Mouse (Mus musculus): ENCODE data around the gene Txnrd2. TPM values are rescaled to one million over a fixed set of nuclear protein-coding genes. Genes with fewer than 3 reads are reported as not detected.

Gene Txnrd2
- polyA plus RNA-seq, 1 experiment = not detected

GRCm38 (mm10) chr16:18523563-18524245, 97.5 kb downstream of the Txnrd2 start:
- no peak overlapping the region for H3K27ac ChIP-seq (ENCODE audit: insufficient read depth, low read depth, low read length)
- WGBS = 73% methylated on average over 8 of the region's 8 CpGs
- no peak overlapping the region for H3K4me3 ChIP-seq (ENCODE audit: insufficient read depth, low read depth, low read length)
- no peaks in the 10 kb centered on the region for H3K4me1 ChIP-seq (ENCODE audit: control insufficient read depth, insufficient read depth, low read length)
- no peak for TF ChIP-seq POLR2A (IDR thresholded peaks at IDR 0.05; ENCODE audit: insufficient read depth, low read depth, low read length)
- no peak for TF ChIP-seq CTCF (IDR thresholded peaks at IDR 0.05; ENCODE audit: insufficient read depth, low read depth, low read length)

- Histone ChIP-seq H3K4me3 (ENCODE audit: insufficient read depth, low read depth, low read length) (no peak overlapping the region), H3K4me1 (ENCODE audit: control insufficient read depth, insufficient read depth, low read length) (no peaks in the 10 kb centered on the region), H3K27ac (ENCODE audit: insufficient read depth, low read depth, low read length) (no peak overlapping the region)
- WGBS = 80% methylated on average over 5 of the region's 5 CpGs
- no peak for TF ChIP-seq POLR2A (IDR thresholded peaks at IDR 0.05; ENCODE audit: insufficient read depth, low read depth, low read length)
- no peak for TF ChIP-seq CTCF (IDR thresholded peaks at IDR 0.05; ENCODE audit: insufficient read depth, low read depth, low read length)
Measured at GRCm38 (mm10) chr16:18528656-18529055, 102.5 kb downstream of the Txnrd2 start.

Other genes starting within 250 kb of the Txnrd2 start
- gene Ccdc188, start 208.5 kb upstream of the Txnrd2 start, polyA plus RNA-seq (2012; ENCODE audit: insufficient read depth, insufficient read length, low replicate concordance, missing spikeins) = not detected in 2 replicates
- gene Zdhhc8, start 191.2 kb upstream of the Txnrd2 start, polyA plus RNA-seq (2012; ENCODE audit: insufficient read depth, insufficient read length, low replicate concordance, missing spikeins) = not detected in 2 replicates
- gene Trmt2a, start 177.7 kb upstream of the Txnrd2 start, polyA plus RNA-seq (2012; ENCODE audit: insufficient read depth, insufficient read length, low replicate concordance, missing spikeins) = not detected in 2 replicates
- not detected in 2 replicates for gene Ranbp1, start 177.7 kb upstream of the Txnrd2 start, polyA plus RNA-seq (2012; ENCODE audit: insufficient read depth, insufficient read length, low replicate concordance, missing spikeins)
- not detected in 2 replicates for gene Gm49776, start 168.1 kb upstream of the Txnrd2 start, polyA plus RNA-seq (2012; ENCODE audit: insufficient read depth, insufficient read length, low replicate concordance, missing spikeins)
- not detected in 2 replicates for gene Dgcr8, start 137.1 kb upstream of the Txnrd2 start, polyA plus RNA-seq (2012; ENCODE audit: insufficient read depth, insufficient read length, low replicate concordance, missing spikeins)
- not detected in 2 replicates for gene Tango2, start 78.3 kb upstream of the Txnrd2 start, polyA plus RNA-seq (2012; ENCODE audit: insufficient read depth, insufficient read length, low replicate concordance, missing spikeins)
- gene Arvcf, start 78.2 kb upstream of the Txnrd2 start, polyA plus RNA-seq (2012; ENCODE audit: insufficient read depth, insufficient read length, low replicate concordance, missing spikeins) = 956 TPM in 1 of 2 replicates, not detected in the other
- gene Comt, start 468 bp downstream of the Txnrd2 start, polyA plus RNA-seq (2012; ENCODE audit: insufficient read depth, insufficient read length, low replicate concordance, missing spikeins) = not detected in 2 replicates
- not detected in 2 replicates for gene Gnb1l, start 72.3 kb downstream of the Txnrd2 start, polyA plus RNA-seq (2012; ENCODE audit: insufficient read depth, insufficient read length, low replicate concordance, missing spikeins)
- gene Rtl10, start 72.5 kb downstream of the Txnrd2 start, polyA plus RNA-seq (2012; ENCODE audit: insufficient read depth, insufficient read length, low replicate concordance, missing spikeins) = not detected in 2 replicates
- not detected in 2 replicates for gene Tbx1, start 164.3 kb downstream of the Txnrd2 start, polyA plus RNA-seq (2012; ENCODE audit: insufficient read depth, insufficient read length, low replicate concordance, missing spikeins)
- not detected in 2 replicates for gene Gp1bb, start 196.0 kb downstream of the Txnrd2 start, polyA plus RNA-seq (2012; ENCODE audit: insufficient read depth, insufficient read length, low replicate concordance, missing spikeins)
- not detected in 2 replicates for gene Gm49601, start 200.0 kb downstream of the Txnrd2 start, polyA plus RNA-seq (2012; ENCODE audit: insufficient read depth, insufficient read length, low replicate concordance, missing spikeins)
- gene Sept5, start 203.6 kb downstream of the Txnrd2 start, polyA plus RNA-seq (2012; ENCODE audit: insufficient read depth, insufficient read length, low replicate concordance, missing spikeins) = not detected in 2 replicates

Data from olfactory bulb, adult 2 months (tissue).